Mouse (Mus musculus) activated CD4-positive, CD25-positive, alpha-beta regulatory T cell, adult 4 months (primary cell): ENCODE results near the gene Fam102a. TPM values are rescaled to one million over a fixed set of nuclear protein-coding genes. Genes with fewer than 3 reads are reported as not detected.
A peak's percentile ranks its signal among the peaks of the same experiment; 100 is the strongest.

Experiments used
- ATAC-seq: one replicate; pipeline ENCODE4 v1.8.0; 2017
- polyA plus RNA-seq, 2 experiments: library from polyadenylated mRNA; unstranded; fragments of 100-300 nt; shearing (Covaris generic); gene quantifications; one replicate each; pipeline ENCODE4 v1.2.1; 2017

Fam102a gene
- polyA plus RNA-seq, 2 experiments from 2014 or later: 40.3 to 47.5 TPM

DNA sequence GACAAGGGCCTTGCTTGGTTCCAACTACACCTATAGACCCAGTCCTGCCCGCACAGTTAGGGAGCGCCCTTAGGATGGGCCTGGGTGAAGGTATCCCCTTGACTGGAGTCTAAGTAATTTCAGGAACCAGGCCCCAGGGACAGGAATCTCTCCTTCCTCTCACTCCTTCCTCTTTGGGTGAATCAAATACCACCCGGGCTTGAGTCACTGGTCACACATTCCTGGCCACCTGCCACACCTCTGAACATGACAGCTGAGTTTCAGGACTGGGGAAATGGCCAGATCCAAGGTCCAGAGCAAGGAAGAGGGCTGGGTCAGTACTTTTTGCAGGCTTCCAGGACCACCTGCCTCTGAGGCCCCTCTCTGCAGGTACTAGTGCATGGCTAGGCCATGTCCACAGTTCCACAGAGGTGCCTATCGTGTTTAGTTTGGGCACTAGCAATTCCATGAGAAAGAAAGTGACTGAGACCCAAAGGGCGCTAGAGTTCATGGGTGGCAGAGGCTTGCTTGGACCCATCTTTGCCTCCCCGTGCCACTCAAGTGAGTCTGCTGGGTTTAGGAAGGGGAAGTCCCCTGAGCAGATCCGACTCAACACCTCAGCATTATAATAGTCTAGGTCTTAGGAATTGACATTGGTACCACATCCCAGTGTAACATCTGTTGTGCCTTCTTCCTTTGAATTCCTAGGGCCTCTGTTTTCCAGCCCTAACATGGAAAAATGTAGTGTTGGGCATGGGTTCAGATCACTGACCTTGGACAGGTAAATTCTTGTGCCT, 13.0 kb downstream of the Fam102a start:
- no peak for ATAC-seq

DNA sequence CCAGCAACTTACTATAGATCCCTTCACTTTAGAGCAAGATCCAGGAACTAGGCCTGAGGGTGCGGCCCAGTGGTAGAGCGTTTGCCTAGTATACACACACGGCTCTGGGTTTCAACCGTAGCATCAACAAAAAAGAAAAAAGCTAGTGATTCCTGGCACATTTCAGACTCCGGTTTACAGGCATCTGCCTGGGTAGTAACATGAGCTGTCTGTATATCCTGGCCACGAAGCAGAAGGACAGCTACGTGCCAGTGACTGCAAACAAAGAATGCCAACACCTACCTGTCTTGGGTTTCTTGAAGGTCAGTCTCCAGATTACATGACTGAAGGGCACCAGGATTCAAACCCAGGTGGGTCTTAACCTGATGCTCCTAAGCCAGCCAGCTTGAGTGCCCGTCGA, 14.0 kb downstream of the Fam102a start:
- no peak for ATAC-seq

DNA sequence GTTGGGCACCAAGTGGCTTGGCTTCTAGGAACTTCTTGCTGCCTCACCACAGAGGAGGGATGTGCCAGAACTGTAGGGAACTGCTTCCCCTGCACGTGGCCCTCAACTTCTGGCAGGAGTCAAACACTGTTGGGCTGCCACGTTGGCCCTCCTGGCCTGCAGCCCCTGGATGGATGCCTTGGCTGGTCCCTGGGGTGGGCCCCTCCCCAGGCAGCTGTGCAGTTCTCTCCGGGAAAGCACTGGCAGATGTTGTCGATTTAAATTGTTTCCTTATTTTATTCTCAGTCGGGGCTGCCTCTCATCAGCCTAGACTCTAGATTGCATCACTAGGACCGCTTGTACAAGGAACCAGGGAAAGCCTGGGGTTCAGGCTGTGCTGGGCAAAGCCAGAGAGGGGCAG, 14.6 kb downstream of the Fam102a start:
- ATAC-seq: no peak

DNA sequence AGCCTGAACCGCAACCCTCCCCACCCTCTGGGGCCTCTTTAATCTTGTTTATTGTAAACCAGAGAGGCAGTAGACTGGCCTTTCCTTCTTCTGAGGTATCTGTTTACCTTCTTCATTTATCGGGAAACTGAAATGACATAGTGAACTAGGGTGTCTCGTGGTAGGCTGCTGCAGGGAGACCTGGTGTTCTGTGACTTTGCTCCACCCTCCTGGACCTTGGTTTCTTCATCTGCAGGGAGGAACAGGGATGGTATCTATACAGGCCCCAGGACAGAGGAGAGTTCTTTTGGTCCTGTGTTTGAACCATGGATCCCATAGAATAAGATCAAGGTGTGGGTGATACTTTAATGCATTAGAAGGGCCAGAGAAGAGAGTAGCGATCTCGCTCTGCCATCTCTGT, 16.1 kb downstream of the Fam102a start:
- ATAC-seq: no peak

DNA sequence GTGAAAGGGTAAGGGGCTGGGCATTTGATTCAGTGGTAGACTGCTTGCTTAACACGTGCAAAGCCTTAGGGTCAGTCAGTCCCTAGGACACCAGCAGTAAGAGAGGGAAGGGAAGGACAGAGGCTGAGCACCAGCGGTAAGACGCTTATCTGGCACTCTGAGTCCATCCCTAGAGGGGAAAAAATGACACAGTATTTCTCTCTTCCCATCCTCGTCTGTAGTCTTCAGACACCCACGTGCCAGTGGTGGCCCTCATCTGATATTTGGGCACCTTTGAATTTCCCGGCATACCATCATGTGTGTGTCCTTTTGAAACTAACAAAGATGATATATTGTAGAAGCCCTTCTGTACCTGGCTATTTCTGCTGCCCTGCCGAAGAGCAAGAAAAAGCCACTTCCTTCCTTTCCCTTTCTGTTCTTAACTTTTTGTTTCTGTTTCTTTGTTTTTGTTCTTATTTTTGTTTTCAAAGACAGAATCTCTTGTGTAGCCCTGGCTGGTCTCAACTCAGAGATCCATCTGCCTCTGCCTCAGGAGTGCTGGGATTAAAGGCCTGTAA, 18.5 kb downstream of the Fam102a start:
- ATAC-seq: peak; percentile 76

DNA sequence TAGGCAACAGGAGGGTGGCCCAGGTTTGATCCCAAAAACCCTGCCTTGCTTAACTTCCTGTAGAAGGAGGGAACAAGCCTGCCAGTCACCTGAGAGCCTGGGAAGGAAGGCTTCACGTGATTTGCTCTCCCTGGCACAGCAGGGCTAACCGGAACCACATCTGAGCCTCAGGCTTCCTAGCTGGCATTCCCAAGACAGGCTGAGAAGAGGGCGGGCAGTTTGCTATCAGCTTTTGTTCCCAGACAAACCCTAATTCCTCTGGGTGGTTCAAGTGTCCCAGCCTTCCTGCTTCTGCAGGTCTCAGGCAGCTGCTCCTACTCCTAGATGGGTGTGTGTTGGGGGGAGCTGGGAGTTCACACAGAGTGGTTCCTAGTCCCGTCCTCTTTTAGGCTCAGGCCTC, 20.4 kb downstream of the Fam102a start:
- no peak for ATAC-seq

DNA sequence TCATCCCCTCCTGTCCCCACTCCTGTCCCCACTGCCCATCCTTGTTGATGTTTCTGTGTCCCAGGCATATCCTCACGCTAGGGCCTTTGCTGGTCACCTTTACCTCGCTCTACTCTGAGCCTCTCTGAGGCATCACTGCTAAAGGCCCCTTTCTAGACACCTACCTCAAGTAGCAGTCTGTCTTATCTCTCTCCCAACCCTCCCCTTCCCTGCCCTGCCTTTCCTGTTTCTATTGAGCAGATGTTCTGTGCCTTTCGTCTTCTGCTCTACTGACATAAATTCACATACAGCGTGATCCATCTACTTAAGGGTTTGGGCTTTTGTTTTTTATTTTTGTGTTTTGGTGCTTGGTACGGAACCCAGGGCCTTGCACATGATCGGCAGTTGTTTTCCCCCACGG, 20.9 kb downstream of the Fam102a start:
- no peak for ATAC-seq

DNA sequence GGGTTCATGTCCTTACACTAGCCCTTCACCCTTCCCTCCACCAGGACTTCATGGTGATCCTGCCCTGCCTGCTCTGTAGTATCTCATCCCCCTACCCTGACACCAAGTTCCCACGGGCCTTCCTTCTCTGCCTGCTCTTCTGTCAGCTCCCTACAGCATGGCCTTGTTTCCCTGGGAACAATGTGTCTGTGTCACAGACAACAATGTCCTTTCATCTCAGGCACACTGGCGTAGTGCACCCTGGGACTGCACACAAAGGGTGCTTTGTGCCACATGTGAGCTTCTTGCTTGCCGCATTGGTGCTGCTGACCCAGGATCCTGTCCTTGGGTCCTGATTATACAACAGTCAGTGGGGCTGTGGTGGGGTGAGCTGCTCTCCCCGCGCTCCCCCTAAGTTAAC, 24.4 kb downstream of the Fam102a start:
- no peak for ATAC-seq

DNA sequence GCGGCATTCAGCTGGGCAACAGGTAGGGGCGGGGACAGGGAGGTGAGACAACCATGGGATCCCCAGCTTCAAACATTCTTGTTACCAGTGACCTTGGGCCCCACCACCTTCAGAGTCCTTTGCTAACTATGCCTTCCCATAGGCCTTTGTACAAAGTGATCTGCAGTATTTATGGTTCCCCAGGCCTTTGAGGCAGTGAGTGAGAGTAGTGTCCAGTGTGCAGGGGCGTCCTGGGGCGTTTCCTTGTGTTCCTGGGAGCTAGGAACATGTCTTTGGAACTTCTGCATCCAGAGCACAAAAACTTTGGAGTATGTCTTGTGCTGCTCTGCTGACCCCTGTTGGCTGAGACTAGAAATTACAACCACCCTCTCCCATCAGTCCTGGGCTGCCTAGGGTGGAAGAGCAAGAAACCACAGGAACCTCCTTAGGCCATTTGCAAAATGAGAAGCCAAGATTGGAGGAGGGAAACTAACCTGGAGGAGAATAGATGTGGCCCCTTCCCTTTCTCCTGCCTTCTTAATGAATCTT, 31.5 kb downstream of the Fam102a start:
- ATAC-seq: peak; percentile 32

DNA sequence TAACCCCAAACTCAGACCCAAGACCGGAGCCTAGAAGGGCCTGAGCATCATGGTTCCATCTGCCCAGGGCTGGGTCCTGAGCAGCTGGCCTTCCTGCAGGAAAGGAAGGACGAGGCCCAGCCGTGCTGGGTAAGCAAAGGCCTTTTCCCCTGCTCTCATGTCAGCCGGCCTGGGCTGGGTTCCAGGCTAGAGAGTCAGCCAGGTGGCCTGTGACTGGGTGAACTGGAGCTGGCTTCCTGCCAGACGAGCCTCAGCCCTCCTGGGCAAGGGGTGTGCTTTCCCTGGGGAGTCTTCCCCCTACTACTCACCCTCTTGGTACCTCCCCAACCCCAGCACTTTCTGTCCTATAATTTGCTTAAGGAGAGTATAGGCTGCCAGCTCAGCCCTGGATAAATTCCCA, 33.0 kb downstream of the Fam102a start:
- no peak for ATAC-seq

DNA sequence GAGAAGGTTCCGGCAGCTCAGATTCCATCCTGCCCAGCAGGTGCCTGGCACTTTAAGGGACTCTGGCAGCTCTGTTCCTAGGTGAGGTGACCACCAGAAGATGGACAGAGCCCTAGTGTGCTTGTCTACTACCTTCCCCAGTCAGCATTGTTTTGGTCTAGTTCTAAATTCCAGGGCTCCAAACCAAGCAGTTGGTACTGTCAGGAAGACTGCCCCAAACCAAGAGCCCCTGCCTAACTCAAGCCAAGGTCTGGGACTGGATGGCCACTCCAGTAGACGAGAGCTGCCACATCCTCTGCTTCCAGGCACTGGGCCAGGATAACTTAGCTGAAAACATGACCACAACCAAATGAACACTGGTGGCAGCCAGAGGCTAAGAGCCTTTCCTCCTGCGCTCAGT, 33.8 kb downstream of the Fam102a start:
- no peak for ATAC-seq

DNA sequence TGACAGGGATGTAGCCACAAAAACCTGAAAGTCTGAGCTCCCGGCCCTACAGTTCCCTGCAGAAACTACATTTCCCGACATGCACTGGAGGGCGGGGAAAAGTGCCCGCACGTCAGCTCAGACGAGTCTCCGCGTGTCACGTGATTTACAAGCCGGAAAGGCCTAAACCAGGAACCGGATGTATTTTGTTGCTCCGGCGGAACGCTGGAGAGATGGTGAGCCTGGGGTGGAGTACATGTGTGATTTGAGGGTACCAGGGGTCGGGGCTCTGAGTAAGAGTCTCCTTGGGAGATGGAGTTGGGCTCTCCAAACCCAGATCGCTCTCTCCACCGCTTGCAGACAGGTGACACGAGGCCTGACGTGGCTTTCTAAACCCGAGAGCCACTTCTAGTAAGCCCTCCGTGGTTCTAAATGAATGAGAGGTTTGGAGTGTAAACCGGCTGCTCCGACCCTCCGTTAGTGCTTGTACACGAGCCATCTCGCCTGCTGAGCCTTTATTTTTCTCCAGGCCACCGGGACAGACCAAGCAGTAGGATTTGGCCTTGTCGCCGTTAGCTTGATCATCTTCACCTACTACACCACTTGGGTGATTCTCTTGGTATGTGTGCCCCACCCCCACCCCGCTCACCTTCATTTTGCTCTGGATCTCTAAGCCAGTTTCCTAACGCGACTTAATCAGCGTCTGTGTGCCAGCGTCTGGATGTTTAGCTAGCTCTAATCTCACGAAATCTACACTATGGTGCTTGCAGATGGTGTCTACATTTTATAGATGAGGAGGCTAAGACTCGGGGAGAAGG, 35.8 kb downstream of the Fam102a start, which contains the start of gene Dpm2:
TSS of gene Dpm2 (plus strand) at position 161 of the 797 bp plus-strand sequence.
- peak; percentile 80 for ATAC-seq

DNA sequence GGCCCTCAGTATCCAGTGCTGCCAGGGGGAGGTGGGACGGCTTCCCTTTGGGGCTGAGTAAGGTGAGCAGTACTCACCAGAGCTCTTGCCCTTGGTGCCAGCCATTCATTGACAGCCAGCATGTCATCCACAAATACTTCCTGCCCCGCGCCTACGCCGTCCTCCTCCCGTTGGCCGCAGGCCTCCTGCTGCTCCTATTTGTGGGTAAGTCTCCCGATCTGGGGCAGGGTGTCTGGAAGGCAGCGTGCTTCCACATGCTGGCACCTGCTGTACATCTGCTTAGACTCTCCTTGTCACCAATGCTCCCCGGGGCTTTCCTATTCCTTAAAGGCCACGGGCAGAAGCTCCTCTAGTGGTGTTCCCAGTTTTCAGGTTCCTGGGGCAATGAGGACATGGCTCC, 37.1 kb downstream of the Fam102a start:
- ATAC-seq: no peak

DNA sequence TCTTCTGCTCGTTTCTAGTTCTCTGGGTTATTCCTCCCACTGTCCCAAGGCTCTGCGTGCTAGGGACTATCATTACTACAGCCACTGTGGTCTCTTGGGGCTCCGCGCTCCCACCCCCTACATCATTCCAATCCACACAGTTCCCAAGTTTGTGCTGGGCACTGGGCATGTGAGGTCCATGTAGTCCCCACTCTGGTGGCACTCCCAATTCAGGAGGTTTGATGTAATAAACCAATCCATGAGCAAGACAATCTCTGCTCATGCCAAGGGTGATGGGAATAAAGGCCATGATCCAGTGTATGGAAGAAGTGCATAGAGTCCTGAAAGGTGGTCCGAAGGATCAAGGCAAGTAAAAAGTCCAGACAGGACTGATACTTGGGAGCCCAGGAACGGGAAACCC, 39.4 kb downstream of the Fam102a start, which contains the start of gene Pip5kl1:
TSS of gene Pip5kl1 (plus strand) at position 301 of the 400 bp plus-strand sequence.
- ATAC-seq: no peak

DNA sequence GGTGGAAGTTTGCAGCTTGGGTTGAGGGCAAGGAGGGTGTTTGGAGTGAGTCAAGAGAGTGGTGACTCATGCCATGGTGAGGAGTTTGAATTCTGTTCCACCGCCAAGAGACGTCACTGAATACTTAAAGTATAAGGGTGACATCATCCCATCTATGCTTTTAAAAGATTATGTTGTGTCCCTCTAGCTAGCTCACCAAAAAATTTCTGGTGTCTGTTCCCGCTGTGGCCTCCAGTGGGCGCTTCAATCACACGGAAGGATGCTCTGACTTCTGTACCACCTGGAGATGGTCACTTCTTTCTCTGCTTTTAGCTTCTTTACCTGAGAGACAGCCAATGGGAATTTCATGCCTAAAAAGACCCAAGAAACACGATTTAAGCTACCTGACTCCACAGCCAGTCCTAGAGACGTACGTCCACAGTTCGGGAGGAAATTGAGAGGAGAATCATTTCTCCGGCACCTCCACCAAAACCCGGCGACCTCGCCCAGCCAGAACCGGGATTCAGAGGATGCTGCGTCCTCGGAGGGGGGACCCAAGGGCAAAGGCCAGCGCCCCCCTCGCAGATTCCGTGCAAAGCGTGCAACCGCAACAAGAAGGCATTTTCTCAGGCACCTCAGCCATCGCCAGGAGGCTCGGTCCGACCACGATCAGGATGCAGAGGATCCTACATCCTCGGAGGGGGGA, 39.9 kb downstream of the Fam102a start:
- peak; percentile 35 for ATAC-seq

DNA sequence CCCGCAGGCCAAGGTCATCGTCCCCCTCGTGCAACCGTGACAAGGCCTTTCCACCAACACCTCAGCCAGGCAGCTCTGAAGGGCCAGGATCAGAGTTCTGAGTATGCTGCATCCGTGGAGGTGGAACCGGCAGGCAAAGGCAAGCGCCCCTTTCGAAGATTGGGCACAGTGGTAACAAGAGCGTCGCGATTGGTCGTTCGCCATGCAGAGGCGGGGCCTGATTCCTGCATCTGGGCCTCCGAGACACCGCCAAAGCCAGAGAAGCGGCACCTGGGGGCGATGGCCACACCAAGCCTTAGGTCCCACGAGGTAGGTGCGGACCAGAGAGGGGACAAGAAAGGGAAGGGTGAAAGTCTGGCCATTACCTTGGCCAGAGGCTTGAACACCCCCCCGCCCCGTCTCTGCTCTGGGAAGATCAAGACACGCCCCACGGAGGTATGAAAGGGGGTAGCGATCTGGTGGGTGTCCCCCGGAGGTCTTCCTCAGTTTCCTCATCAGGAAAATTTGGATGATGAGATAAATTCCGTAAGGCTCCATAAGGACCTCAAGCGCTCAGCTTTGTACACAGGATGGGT, 40.5 kb downstream of the Fam102a start, which contains the start of gene 9430097D07Rik:
TSS of gene 9430097D07Rik (minus strand) at position 99 of the 575 bp plus-strand sequence.
- ATAC-seq: peak; percentile 69

DNA sequence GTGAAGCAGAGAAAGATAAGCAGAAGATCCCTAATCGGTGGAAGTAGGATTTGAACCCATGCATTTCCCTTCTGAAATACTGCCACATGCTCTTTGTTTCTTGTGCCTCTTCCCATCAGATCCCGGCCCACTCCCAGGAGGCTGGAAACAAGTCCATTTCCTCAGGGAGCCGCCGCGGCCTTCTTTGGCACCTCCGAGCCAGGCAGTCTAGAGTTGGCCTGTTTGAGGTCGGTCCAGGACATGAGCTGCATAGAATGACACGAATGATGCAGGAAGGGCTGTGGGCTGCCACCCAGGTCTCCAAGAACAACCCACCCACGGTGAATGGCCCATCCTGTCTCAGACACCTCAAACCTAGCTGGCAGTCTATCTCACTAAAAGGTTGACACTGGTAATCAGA, 41.4 kb downstream of the Fam102a start:
- ATAC-seq: no peak

DNA sequence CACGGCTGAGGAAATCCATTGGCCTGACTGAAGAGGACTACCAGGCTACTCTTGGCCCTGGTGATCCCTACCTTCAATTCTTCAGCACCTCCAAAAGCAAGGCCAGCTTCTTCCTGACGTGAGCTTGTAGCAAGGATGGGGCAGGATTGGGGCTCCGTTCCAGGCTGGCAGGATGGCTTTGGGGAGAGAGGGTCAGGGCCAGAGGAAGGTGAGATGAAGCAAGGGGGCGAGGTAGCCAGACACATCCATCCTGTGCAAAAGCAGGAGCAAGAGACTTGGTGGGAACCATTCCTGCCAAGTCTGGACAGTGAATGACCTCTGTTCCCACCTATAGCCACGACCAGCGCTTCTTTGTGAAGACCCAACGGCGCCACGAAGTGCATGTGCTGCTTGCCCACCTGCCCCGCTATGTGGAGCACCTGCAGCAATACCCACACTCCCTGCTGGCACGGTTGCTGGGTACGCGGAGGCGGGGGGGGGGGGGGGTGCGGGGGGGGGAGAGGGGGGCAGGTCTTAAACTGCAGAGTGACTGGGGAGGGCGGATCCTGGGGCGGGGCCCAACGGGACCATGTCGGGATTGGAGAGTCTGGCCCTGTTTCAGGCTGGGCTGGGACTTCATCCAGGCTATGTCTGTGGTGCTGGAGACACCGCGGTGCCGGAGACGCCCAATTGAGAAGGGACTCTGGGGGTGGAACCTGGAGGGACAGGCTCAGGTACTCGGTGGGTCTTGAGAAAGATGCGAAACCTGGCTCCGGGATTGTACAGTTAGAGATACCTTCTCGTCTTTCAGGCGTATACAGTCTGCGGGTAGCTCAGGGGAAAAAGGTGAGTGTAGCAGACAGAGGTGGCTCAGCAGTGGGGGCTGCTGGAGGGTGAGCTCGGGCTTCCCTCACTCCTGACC, 43.3 kb downstream of the Fam102a start:
- ATAC-seq: no peak

DNA sequence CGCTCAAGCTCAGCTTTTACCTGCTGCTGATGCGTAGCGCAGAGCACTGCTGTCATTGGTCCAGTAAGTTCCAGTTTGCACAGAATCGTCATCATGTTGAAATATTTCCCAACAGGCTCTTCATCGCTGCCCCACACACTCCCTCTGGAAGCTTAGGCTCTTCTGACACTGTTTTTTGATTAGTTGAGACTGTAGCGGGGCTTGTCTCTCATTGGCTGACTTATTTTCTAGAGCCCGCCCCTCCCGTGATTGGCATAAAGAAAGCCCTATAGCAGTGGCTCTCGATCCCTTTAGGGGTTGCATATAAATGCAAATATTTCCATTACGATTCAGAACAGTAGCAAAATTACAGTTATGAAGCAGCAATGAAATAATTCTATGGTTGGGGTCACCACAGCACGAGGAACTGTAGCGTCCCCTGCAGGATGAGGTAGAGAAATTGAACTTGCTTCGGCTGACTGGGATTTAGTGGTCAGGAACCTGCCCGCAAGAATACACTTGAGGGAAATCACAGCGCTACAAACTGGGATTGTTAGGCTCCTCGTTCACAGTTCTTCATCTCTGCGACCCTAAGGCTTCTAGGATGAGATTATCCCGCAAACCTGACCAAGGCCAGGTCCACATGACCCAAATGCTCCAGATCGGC, 46.4 kb downstream of the Fam102a start:
- no peak for ATAC-seq
